Mouse (Mus musculus) embryo, embryonic 11 days (tissue): ENCODE results near the gene Lrrc29.
A peak's percentile ranks its signal among the peaks of the same experiment; 100 is the strongest.

Experiments used
- DNase-seq: peaks from one replicate; pipeline ENCODE4 v3.0.0-alpha.2; 2015

Lrrc29 gene

DNA sequence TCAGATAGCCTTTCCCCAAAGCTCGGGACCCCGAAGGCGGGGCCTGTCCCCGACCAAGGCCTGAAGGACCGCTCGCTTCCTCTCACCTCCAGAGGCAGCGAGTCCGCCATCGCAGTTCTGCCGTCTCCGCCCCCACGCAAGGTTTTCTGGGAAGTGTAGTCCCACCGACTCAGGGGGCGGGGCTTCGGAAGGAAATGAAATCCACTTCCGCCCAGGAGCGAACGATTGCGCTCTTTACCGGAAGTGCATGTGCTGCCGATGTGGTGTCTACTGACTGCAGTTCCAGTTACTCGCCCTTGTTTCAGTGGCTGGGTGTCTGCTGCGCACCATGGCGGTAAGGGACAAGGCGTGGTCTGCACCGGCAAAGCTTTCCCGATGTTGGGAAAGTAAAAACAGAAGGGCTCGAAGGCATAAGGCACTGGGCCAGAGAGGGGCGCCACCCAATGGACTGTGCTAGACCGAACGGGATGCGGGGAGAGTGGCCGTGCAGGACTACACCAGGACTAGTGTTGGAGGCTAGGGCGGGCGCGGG, at the start of gene Lrrc29, which contains the start of gene Tmem208:
Gene Lrrc29 (minus strand): TSS at position 138 of the 532 bp plus-strand sequence.
Gene Tmem208 (plus strand): TSS at position 214 of the 532 bp plus-strand sequence.
- DNase-seq = peak; percentile 98

DNA sequence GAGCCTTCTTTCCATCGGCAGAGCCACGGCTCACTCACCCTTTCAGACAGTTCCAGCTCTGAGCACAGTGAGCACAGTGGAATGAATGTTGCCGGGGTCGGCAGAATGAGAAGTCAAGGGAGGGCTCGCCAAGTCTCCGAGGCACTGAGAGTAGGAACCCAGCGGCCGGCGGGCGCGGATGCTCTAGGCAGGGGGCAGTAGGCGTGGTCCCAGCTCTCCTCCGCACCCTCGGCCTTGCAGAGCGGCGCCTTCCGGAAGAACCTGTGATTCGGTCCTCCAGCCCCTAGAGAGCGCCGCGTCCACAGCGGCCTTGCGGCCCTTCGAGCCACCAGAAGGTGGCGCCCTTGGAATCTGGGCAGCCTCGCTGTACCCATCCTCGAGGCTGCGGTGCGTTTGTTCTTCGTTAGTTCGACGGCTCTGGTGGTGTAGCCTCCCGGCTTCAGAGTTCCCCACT, 48.5 kb upstream of the Lrrc29 start:
- peak; percentile 64 for DNase-seq

DNA sequence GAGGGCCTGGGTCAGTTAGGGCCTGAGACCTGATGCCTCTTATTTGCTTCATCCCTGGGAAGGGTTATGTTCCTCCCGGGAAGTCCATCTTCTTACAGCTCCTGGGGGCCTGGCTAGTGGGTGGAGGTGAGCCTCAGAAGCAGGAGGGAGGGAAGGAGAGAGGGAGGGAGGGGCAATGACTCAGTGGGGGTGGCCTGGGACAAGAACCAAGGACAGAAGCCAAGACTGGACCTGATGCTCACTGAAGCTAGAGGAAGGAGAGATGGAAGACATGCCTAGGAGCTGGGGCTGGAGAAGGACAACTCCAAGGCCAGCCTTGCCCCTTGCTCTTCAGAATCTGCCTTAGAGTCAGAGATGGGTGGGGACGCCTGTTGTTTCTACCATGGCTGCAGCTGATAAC, 47.0 kb upstream of the Lrrc29 start, which contains the start of gene Plekhg4:
Gene Plekhg4 (plus strand): TSS at position 243 of the 400 bp plus-strand sequence.
- no peak for DNase-seq

DNA sequence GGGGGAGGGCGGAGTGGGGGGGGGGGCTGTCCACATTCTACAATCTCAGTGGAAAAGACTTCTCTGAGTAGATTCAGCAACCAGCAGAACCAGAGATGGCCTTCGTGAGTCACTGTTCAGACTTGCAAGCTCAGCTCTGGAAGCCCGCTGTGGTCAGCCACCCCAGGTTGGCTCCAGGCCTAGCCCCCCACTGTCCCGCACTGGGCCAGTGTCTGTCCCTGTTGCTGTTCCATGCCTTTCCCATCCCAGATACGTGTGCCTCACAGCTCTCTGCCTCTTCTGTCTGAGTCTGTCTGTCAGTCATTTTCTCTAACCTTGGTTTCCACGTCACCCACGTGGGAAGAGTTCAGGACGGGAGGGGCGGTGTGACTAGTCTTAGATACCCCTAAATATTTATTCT, 46.4 kb upstream of the Lrrc29 start:
- DNase-seq = no peak

DNA sequence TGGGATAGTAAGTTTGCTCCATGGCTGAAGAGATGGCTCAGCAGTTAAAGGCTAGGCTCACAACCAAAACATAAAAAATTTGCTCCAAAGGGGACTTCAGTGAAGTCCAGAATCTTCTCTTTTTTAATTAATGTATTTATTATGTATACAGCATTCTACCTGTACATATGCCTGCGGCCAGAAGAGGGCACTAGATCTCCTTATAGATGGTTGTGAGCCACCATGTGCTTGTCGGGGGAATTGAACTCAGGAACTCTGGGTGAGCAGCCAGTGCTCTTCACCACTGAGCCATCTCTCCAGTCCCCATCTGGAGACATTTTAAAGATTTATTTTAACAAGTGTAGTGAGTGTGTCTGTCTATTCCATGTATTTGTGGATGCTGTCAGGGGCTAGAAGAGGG, 41.0 kb upstream of the Lrrc29 start:
- DNase-seq = no peak

DNA sequence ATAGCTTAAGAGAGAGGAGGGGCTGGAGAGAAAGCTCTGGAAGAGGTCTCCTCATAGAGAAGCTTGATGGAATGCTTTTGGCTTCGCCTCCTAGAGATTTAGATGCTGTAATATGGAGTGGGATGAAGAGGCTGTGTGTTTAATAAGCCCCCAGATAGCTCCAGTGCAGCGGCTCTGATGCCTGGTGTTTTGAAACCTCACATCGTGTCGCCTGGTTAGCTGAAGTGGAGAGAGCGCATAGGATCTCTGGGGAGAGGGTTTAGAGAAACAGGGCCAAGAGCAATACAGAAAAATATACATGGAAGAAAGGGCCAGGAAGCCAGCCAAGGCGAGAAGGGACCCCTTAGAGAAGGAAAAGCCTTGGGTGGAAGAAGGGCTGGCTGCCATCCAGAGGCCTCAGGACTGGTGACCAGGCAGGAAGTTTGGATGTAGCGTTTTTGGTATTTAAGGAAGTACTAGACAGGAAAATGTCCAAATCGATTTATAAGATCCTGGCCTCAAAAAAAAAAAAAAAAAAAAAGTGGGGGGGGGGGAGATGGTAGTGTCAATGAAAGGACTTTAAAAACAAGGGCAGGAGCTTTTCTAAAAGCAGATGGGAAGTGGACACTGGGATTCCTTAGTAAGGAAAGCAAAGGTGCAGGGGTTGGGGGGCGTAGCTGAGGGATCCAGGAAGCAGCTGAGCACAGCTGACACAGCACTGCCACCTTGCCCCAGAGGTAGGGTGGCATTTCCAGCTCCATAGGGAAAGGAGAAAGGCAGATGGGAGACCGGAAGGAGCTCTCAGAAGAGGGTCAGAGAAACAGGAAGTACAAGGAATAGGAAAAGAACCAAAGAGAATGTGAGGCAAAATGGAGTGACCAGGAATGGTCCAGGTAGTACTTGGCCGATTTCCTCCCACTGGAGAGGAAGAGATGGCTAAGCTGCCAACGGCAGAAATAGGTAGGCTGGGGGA, 35.9 kb upstream of the Lrrc29 start:
- DNase-seq = no peak

DNA sequence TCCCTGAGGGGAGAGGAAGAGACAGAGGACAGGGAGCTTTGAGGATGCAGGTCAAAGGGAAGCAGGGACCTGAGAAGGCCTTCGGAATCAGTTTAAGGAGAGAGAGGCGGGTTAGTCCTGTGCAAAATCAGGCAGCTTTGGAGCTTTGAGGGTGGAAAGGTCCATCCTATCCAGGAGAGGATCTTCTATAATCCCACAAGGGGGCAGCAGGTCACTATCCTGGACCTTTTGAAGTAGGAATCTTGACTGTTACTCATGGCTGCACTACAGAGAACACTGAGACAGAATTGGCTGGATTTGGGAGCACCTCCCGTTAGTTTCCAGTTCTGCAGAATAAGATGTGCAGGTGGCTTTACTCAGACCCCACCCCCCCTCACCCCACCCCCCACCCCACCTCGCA, 33.6 kb upstream of the Lrrc29 start:
- DNase-seq = peak; percentile 66

DNA sequence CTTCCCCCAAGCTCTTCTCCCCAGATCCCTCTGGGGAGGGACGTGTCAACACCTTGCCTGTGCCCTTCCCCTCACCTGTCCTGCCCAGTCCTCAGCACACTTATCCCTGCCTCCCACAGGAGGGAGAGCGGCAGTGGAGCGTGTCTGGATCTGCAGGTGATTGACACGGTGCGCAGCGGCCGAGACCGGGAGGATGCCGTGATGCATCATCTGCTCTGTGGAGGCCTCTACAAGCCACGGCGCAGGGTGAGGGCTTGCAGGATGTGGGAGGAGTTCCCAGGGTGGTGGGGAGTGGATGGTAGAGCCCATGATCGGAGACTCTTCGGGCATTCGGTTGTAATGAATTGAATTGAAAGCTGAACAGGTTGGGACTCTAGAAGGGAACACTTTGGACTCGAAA, 33.1 kb upstream of the Lrrc29 start:
- DNase-seq = no peak

DNA sequence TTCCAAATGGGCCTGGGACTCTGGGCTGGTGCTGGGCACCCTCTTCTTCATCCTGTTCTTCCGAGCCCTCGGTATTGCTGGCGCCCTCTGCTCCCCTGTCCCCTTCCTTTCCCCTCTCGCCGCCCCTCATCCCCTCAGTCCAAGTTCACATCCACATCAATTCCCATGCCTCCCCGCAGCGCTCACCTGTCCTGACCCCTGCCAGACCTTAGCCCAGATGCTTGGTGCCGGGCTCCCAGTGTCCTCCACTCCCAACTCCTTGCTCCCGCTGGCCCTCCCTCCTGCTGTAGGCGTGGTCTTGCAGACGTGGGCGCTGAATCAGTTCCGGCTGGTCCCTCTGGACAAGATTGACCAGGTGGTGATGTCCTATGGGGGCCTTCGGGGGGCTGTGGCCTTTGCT, 30.6 kb upstream of the Lrrc29 start:
- no peak for DNase-seq

DNA sequence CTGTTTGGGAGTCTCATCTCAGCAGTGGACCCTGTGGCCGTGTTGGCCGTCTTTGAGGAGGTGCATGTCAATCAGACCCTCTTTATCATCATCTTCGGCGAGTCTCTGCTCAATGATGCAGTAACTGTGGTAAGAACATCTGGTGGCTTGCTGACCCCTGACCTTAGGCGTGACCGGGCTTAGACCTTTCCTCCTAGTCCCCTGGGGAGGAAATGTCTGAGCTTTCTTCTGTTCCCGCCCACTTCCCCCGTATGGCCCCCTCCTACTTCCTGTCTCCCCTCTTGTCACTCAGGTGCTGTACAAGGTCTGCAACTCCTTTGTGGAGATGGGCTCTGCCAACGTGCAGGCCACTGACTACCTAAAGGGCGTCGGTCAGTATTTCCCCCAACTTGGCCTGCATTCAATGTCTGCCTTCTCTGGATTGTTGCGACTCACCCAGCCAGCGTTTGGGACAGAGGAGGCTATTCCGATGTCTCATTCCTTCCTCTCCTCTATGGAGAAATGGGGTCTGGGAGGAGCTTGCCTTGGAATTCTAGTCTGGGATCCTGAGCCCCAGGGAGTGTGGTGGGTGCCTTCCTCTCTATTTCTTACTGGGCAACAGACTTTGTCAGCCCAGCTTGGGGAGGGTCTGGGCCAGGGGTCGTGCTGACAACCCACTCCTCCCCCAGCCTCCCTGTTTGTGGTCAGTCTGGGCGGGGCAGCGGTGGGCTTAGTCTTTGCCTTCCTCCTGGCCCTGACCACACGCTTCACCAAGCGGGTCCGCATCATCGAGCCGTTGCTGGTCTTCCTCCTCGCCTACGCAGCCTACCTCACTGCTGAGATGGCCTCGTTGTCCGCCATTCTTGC, 29.3 kb upstream of the Lrrc29 start:
- DNase-seq = peak; percentile 66

DNA sequence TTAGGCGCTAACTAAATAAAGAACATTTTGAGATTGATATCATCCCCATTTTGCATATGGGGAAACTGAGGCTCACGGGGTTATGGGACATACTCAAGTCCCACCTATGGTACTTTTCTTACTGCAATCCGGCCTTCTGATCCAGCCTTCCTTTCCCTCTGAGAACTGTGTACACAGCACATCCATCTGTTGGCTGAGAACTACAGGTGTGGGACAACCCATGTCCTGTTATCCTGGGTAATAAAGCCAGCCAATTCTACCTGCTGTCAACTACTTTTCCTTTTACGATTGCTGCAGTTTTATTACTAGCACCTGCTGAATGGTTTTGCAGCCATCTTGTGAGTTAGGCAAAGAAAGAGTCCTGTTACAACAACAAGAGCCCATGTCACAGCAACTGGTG, 28.5 kb upstream of the Lrrc29 start:
- no peak for DNase-seq

DNA sequence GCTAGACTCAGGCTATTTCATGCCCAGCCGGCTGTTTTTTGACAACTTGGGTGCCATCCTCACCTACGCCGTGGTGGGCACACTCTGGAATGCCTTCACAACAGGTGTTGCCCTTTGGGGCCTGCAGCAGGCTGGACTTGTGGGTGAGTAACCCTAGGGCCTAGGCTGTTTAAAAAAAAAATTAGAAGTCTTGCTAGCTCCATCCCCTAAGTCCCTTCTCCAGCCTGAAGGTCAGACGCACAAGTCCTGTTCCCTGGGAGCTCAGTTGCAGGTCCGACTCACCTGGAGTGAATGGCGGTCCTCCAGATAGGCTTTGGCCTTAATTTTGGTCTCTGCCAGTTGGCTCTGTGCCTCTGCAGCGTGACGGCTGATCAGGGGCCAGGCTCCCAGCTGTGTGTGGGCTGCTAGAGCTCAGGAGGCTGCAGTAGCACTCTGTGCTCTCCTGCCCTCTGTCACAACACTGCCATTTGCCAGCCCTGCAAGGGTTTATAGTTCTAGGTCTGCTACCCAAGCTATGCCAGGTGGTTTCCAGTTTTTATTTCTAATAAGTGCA, 27.6 kb upstream of the Lrrc29 start:
- no peak for DNase-seq

DNA sequence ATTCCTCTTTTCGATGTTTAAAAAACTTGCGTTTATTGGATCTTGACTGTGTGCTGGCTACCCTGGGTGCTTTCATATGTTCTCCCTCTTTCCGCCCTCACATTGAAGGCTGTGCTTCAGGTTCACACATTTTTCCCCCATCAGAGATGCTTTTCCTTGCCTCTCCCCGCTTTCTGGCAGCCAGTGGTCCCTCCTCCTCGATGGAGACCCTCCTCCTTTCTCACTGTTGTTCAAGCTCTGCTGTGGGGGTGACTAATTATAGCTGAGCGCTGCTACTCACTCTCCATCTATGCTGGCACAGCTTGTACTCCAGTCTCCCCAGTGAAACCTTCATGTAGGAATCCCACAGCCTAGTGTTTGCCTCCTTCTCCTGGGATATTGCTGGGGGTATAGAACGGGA, 24.1 kb upstream of the Lrrc29 start:
- no peak for DNase-seq

DNA sequence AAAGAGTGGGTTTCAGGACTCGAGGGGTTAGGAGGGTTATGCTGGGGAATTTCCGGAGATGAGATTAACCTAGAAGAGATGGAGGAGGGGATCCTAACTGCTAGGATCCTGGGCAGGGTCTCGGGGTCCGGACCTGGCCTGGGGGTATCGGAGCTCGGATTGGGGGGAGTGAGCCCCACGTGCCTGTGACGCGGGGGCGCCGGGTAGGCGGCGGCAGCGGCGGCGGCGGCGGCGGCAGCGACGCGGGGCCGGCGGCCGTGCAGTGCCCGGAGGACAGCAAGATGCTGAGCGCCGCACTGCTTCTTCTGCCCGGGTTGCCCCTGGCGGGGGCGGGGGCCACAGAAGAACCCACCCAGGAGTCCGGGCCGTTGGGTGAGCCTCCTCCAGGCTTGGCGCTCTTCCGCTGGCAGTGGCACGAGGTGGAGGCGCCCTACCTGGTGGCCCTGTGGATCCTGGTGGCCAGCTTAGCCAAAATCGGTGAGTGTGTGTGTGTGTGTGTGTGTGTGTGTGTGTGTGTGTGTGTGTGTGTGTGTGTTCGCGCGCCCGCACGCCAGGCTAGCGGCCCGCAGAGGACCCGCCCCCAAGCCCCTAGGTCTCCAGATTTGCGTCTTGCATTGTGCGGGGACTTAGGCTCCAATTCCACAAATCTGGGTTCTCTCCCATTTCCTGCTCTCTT, 23.2 kb upstream of the Lrrc29 start:
- peak; percentile 71 for DNase-seq

DNA sequence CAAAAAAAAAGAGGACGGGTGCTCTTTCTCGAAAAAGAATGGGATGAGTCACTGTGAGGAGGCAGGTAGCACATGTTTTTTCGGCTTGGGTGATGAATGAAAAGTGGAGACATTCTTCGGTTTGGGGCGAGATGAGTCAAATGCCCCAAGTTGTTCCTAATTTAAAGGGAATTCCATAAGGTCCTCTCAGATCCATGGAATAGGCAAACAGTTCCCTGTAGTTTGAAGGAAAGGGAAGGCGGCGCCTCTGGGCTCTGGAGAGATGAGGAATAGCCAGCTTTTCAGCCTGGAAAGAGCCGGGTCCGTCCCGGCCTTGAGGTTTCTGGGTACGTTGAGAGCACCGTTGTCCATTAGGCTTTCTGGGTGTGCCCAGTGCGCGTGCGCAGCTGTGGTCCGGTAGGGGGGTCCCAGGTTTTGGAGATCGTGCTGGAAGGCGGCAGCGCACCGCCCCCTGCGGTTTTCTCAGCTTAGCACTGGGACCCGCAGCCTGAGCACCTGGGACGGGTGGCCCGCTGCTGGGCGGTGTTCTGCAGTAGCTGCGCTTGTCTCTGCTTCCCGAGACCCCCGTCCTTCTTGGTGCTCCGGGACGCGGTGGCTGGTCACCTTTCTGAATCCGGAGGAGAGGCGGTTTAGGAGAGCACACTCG, 22.5 kb upstream of the Lrrc29 start, which contains the start of gene Slc9a5:
Gene Slc9a5 (plus strand): TSS at position 394 of the 646 bp plus-strand sequence.
- DNase-seq = peak; percentile 90

DNA sequence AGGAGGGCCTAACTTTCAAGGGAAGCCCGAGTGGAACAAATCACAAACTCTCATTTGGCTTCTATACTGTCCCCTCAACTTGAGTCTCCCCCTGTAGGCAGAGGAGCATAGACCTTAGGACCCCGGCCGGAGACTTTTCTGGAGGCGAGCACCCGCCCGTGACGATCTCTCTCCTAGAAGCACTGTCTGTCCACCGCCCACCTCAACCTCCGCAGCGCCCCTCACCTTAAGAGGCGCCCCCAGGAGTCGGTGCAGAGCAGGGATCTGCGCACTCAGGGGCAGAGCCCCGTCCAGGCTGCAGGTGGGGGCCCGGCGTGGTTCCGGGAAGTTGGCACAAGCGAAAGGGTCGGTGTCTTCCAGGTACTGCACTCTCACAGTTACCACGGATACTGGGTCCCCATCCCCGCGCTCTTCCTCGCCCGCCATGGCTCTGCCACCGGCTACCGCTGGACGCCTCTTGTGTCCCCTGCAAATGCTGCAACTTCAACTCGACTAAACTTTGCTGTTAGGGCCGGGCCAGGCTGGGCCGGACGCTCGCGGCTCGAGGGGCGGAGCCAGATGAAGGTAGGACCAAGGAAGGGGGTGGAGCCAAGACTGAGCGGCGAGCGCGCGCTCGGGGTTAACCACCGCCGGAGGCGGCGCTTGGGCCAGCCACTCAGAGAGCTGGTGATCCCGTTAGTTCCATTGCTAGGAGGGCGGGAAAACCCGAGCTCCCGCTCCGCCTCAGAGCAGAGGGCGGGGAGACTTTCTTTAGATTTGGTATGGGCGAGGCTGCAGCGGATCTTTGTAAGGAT, 21.5 kb upstream of the Lrrc29 start, which contains the start of gene Fhod1:
Gene Fhod1 (minus strand): TSS at position 526 of the 794 bp plus-strand sequence.
- peak; percentile 99 for DNase-seq

DNA sequence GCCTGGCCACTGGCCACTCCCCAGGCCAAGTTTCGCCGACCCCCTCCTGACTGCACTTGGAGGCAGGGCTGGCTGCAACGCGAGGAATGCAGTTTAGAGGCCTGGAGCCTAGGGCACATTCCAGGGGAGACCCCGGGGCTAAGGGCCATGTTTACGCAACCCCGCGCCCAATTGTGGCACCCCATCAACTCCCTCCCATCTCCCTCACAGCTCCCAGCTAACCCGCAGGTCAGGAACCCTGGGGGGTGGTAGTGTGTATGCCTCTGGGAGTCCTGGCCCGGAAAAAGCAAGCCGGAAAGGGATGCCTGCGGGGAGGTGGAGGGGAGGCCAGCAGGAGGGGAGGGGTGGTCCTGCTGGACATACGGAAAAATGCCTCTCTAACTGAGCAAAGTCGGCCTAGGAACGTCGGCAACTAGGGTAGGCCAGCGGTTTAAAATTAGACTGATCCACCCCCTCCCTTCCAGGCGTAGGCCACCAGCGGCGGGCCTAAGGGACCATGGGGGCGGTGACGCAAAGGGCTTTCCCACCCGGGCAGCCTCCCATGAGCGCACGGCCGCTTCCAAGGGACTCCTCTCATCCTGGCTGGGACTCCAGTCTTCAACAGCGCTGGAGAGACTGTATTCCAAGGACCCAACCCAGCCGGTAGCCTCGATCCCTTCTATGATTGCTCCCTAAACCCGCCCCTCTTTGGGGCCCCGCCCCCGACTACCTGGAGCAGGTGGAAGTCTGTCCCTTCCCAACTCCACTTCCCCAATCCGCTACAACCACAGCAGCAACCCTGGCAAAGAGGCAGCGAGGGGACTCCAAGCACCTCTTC, 20.7 kb upstream of the Lrrc29 start:
- DNase-seq = peak; percentile 68

DNA sequence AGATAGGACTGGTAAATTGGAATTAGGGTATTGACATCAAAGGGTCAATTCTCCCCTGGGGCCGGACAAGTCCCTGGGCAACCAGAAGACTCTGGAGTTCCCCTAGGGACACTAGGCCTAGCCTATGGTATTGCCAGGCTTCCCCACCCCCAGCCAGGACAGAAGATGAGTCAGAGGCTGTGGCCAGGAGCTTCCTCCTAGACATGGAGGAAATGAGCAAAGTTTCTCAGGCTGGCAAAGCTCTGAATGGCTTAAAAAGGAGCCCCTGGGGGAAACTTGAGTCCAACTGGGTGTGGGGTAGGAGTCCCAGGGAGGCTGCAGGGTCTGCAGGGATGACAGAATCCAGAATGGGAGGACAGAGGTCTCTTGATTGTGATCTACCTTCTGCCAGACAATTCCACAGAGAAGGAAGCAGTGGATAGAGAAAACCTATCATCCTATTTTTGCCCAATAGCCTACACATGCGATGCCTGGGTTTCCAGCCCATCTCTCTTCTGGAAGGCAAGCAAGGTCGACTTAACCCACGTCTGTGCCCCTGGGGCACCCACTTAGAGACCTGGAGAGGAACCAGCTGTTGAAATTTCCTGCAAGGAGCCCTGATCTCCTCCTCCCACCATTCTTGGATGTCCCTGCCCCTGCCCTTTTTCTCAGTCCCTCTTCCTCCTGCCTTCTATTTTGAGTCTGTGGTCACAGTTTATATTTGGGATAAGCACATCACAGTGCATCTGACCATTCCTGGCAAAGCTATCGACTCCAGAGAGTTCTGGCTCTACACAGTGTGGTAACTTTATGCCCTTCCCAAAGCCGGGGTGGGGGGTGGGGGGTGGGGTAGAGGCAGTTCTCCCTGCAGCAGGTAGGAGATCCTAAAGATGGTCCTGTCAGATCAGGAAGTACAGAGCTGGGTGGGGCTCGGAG, 19.2 kb upstream of the Lrrc29 start:
- DNase-seq = no peak
